Mouse (Mus musculus): Measurements from ENCODE around the gene Pcp4l1.

- TF ChIP-seq FLI1 (IDR thresholded peaks at IDR 0.05; ENCODE audit: low read length) (no peak), GATA1 (IDR thresholded peaks at IDR 0.05; ENCODE audit: borderline replicate concordance, low read length) (no peak)
These were observed 9.8 kb upstream of the Pcp4l1 start for GRCm38 (mm10) chr1:171205704-171206493.

Data from megakaryocyte, embryonic 14.5 days (primary cell).